25 mouse cellular contexts compared by ENCODE assay signal in the genomic region with DNA sequence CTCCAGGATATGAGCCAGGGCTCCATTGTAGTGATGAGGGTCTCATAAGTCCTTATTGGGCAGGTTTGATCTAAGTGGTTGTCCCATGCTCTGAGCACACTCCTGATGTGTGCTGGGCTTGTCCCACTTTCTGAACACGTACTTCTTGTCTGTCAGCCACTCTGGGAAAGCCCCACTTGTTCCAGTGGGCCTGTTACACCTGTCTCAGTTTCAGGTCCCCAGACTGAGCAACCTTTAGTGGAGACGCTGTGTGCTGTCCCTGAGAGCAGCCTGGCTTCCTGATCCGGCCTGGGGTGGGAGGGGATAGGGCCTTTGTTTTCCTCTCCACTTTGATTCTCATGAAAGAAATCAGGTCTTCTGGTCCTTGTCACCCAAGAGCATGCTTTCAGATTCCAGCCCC. TPM values are rescaled to one million over a fixed set of nuclear protein-coding genes. Genes with fewer than 3 reads are reported as not detected.
DNase-seq lines count a peak whose midpoint lies in the region; ATAC-seq and TF ChIP-seq lines count a peak whose summit lies in the region.
"Had no signal": no experiment of that assay in that cellular context is flagged by ENCODE, and none has a peak within 500 bp of the region (broad histone marks: within the 10 kb centered on the region; RNA-seq: fewer than 3 reads in every experiment).

No protein-coding gene starts in this region.

- no peaks in the 10 kb centered on the region for H3K27me3 ChIP-seq in CH12.LX (replicated peaks)
- H3K27me3 ChIP-seq: embryonic facial prominence, embryonic 12.5 days; forebrain, embryonic 13.5 days; hindbrain, embryonic 15.5 days had no signal

- peak overlapping the region; percentile 32 for H3K4me2 ChIP-seq in CH12.LX (ENCODE audit: insufficient read depth, low read depth, poor library complexity, severe bottlenecking)
- H3K4me2 ChIP-seq: embryonic facial prominence, embryonic 12.5 days; forebrain, embryonic 13.5 days; heart, embryonic 12.5 days; hindbrain, embryonic 15.5 days had no signal

- H3K36me3 ChIP-seq in CH12.LX (replicated peaks in 1 of 2; ENCODE audit: control insufficient read depth in 1 of 2, insufficient read depth in 1 of 2, low read length in 1 of 2): no peaks in the 10 kb centered on the region
- H3K36me3 ChIP-seq: embryonic facial prominence, embryonic 12.5 days; heart, embryonic 12.5 days; hindbrain, embryonic 15.5 days had no signal

- H3K9ac ChIP-seq in CH12.LX (ENCODE audit: insufficient read depth, low read depth): no peak overlapping the region
- H3K9ac ChIP-seq: embryonic facial prominence, embryonic 12.5 days; forebrain, embryonic 13.5 days; forebrain, postnatal 0 days; heart, embryonic 12.5 days; hindbrain, embryonic 15.5 days had no signal

- in situ Hi-C loops in CH12.LX (cut with MboI; ENCODE audit: low pct_ligation_motif_present, low pct_unique_long_range_greater_than_20kb, low sequenced_read_pairs): loop anchor here (5.0 kb wide), 1 partner anchor 37 kb away; no protein-coding TSS in a partner anchor

- no peak for TF ChIP-seq RAD21 in CH12.LX (IDR thresholded peaks at IDR 0.05; ENCODE audit: low read depth, low read length)

- dilution Hi-C loops in CH12.LX (cut with MboI; ENCODE audit: extremely low pct_ligation_motif_present, extremely low pct_unique_long_range_greater_than_20kb, low sequenced_read_pairs): no loop called here

- TF ChIP-seq EP300 in CH12.LX (IDR thresholded peaks at IDR 0.05; ENCODE audit: low read length): peak; percentile 81

- peak overlapping the region in 1 of 3 experiments; percentile 10 for H3K4me3 ChIP-seq in CH12.LX (replicated peaks in 1 of 3; ENCODE audit: low read depth in 2 of 3, low read length in 2 of 3, poor library complexity in 1 of 3)
- H3K4me3 ChIP-seq: embryonic facial prominence, embryonic 12.5 days; forebrain, embryonic 13.5 days; heart, adult 2 months; heart, embryonic 12.5 days; hindbrain, embryonic 15.5 days had no signal

- H3K79me2 ChIP-seq in CH12.LX (replicated peaks; ENCODE audit: control insufficient read depth, extremely low read depth, insufficient read depth, poor library complexity, severe bottlenecking): no peaks in the 10 kb centered on the region

- peaks cover 4% of the 10 kb centered on the region for H3K9me3 ChIP-seq in CH12.LX (replicated peaks; ENCODE audit: low read length)
- H3K9me3 ChIP-seq: embryonic facial prominence, embryonic 12.5 days; forebrain, embryonic 13.5 days; heart, embryonic 12.5 days; hindbrain, embryonic 15.5 days had no signal

- no peak for TF ChIP-seq CTCF in CH12.LX (conservative IDR thresholded peaks at IDR 0.05 in 1 of 2, IDR thresholded peaks at IDR 0.05 in 1 of 2; ENCODE audit: low read depth in 2 of 2, low read length in 2 of 2)

- peak; percentile 30; the same call in 1 of the 2 replicates for TF ChIP-seq POLR2A in CH12.LX (IDR thresholded peaks at IDR 0.05; ENCODE audit: low read depth, low read length)

- peak overlapping the region; percentile 44; the same call in 1 of the 2 replicates for H3K27ac ChIP-seq in CH12.LX (ENCODE audit: insufficient read depth, low read depth)
- H3K27ac ChIP-seq: embryonic facial prominence, embryonic 12.5 days; forebrain, embryonic 13.5 days; heart, adult 2 months; hindbrain, embryonic 15.5 days had no signal

- peak; percentile 48 to 49 for DNase-seq in spleen, postnatal 36 days (ENCODE audit: low spot score in 2 of 2)
- DNase-seq in spleen, postnatal 4 days (ENCODE audit: low spot score in 2 of 2): no peak
- DNase-seq in CH12.LX (ENCODE audit: extremely low read depth): peak; percentile 82
- DNase-seq in right cerebral cortex, adult 18-20 months: no peak
- DNase-seq in thymus, postnatal 14 days: no peak
- no peak for DNase-seq in adrenal gland, postnatal 4 days (ENCODE audit: low spot score in 2 of 2)
- DNase-seq: adrenal gland, adult 8-10 months; adrenal gland, postnatal 36 days; cerebellum, adult 11 months; cerebellum, adult 8-10 months; cerebellum, postnatal 14 days; embryo, embryonic 11 days; forebrain, postnatal 0 days; gastrocnemius, postnatal 14 days had no signal

- peaks cover 21 to 50% of the 10 kb centered on the region in 2 experiments for H3K4me1 ChIP-seq in CH12.LX (ENCODE audit: control insufficient read depth in 1 of 2, insufficient read depth in 2 of 2)
- H3K4me1 ChIP-seq: embryonic facial prominence, embryonic 12.5 days; forebrain, embryonic 13.5 days; heart, embryonic 12.5 days; hindbrain, embryonic 15.5 days had no signal

- peak; percentile 14; the same call in 1 of the 2 replicates for ATAC-seq in neutrophil, adult 5-6 weeks (ENCODE audit: extremely low read depth, insufficient number of reproducible peaks, low FRiP score, poor library complexity, severe bottlenecking)
- ATAC-seq: forebrain, embryonic 13.5 days; forebrain, postnatal 0 days had no signal

TF ChIP-seq in CH12.LX, 34 proteins besides CTCF, POLR2A, EP300 and RAD21:
- TF ChIP-seq IRF4 (IDR thresholded peaks at IDR 0.05; ENCODE audit: low read depth, low read length): peak; percentile 85
- 0 out of 2 replicates have a peak, but pooled peaks have one; percentile 13 for TF ChIP-seq HCFC1 (IDR thresholded peaks at IDR 0.05; ENCODE audit: low read depth, low read length)
- TF ChIP-seq TCF12 (IDR thresholded peaks at IDR 0.05; ENCODE audit: low read depth, low read length): peak; percentile 69; the same call in 1 of the 2 replicates
- TF ChIP-seq BHLHE40 (IDR thresholded peaks at IDR 0.05; ENCODE audit: low read depth, low read length): peak; percentile 83
- no peak for TF ChIP-seq MXI1 (IDR thresholded peaks at IDR 0.05; ENCODE audit: low read depth, low read length)
- TF ChIP-seq SMC3 (IDR thresholded peaks at IDR 0.05; ENCODE audit: low read depth, low read length): no peak
- TF ChIP-seq ETS1 (conservative IDR thresholded peaks at IDR 0.05; ENCODE audit: low read depth, low read length): peak; percentile 67
- TF ChIP-seq CHD1 (IDR thresholded peaks at IDR 0.05; ENCODE audit: low read depth, low read length): no peak
- 0 out of 2 replicates have a peak, but pooled peaks have one; percentile 20 for TF ChIP-seq MAFK (IDR thresholded peaks at IDR 0.05; ENCODE audit: insufficient replicate concordance, low read length)
- peak; percentile 69 for TF ChIP-seq ELF1 (IDR thresholded peaks at IDR 0.05; ENCODE audit: low read depth, low read length)
- no peak for TF ChIP-seq PAX5 (IDR thresholded peaks at IDR 0.05; ENCODE audit: low read length)
- 0 out of 2 replicates have a peak, but pooled peaks have one; percentile 10 for TF ChIP-seq TBP (conservative IDR thresholded peaks at IDR 0.05; ENCODE audit: low read depth, low read length)
- TF ChIP-seq JUND (conservative IDR thresholded peaks at IDR 0.05; ENCODE audit: low read depth, low read length): no peak
- TF ChIP-seq CHD2 (IDR thresholded peaks at IDR 0.05; ENCODE audit: low read length): peak; percentile 39; the same call in 1 of the 2 replicates
- peak; percentile 60; the same call in 1 of the 2 replicates for TF ChIP-seq MEF2A (IDR thresholded peaks at IDR 0.05; ENCODE audit: borderline replicate concordance, low read depth, low read length)
- TF ChIP-seq GABPA (IDR thresholded peaks at IDR 0.05; ENCODE audit: insufficient replicate concordance, low read depth, low read length): no peak
- TF ChIP-seq SIN3A (IDR thresholded peaks at IDR 0.05; ENCODE audit: low read length): peak; percentile 56; the same call in 1 of the 2 replicates
- TF ChIP-seq MYC (IDR thresholded peaks at IDR 0.05; ENCODE audit: low read depth, low read length): 0 out of 2 replicates have a peak, but pooled peaks have one; percentile 8
- no peak for TF ChIP-seq E2F4 (IDR thresholded peaks at IDR 0.05; ENCODE audit: insufficient replicate concordance, low read depth, low read length)

RNA-seq across cellular contexts. Expression of gene Ccr6, which starts 25.7 kb away (rescaled TPM):
- total RNA-seq in CH12.LX (2012; rRNA removed) (1.5 and 1.8 TPM in 2 replicates), CH12.LX (2014; rRNA removed) (4.1 and 5.2 TPM in 2 replicates)
- 8.0 TPM in 2 replicates for polyA plus RNA-seq in CH12.LX (2012; ENCODE audit: insufficient read length, low read depth)
- 73.4 and 82.4 TPM in 2 replicates for total RNA-seq in neutrophil, adult 5-6 weeks (2017)
- not detected for total RNA-seq in adrenal gland, postnatal 4 days (2021)
- total RNA-seq: adrenal gland, postnatal 36 days; common myeloid progenitor, adult 5-6 weeks; forebrain, postnatal 0 days; gastrocnemius, adult 18-20 months; gastrocnemius, postnatal 14 days; heart, adult 2 months; heart, postnatal 25 days had no signal
- polyA plus RNA-seq: brain, embryonic 14.5 days; embryonic facial prominence, embryonic 12.5 days; forebrain, embryonic 13.5 days; forebrain, postnatal 0 days; heart, embryonic 12.5 days; hindbrain, embryonic 11.5 days; hindbrain, embryonic 15.5 days had no signal

RNA-seq across cellular contexts. Expression of gene Fgfr1op, which starts 44.9 kb away (rescaled TPM):
- 29.8 and 34.7 TPM in 2 replicates for total RNA-seq in CH12.LX (2012; rRNA removed)
- 56.3 and 60.7 TPM in 2 replicates for total RNA-seq in CH12.LX (2014; rRNA removed)
- 46.9 and 55.3 TPM in 2 replicates for polyA plus RNA-seq in CH12.LX (2012; ENCODE audit: insufficient read length, low read depth)
- total RNA-seq in neutrophil, adult 5-6 weeks (2017): 69.4 and 71.3 TPM in 2 replicates
- total RNA-seq in adrenal gland, postnatal 4 days (2021): 10 to 100 TPM; 28.9 to 29.9 TPM

Comparison
In these comparisons a context has a peak if more than half of its experiments do, and no peak if none do; other contexts are left out.
1. DNase-seq: peak in spleen, postnatal 36 days (2 of 2) and CH12.LX (single experiment); none in spleen, postnatal 4 days (0 of 2), right cerebral cortex, adult 18-20 months (single experiment), thymus, postnatal 14 days (single experiment) and adrenal gland, postnatal 4 days (0 of 2).
2. RNA of gene Ccr6, which starts 25.7 kb away (total RNA-seq): 73.4 to 82.4 TPM in neutrophil, adult 5-6 weeks; 1.5 to 5.2 TPM in CH12.LX and not detected in adrenal gland, postnatal 4 days; every median in the first group is over 10 times any median in the second.